ENCODE assay signal across 29 mouse cellular contexts in the genomic region with DNA sequence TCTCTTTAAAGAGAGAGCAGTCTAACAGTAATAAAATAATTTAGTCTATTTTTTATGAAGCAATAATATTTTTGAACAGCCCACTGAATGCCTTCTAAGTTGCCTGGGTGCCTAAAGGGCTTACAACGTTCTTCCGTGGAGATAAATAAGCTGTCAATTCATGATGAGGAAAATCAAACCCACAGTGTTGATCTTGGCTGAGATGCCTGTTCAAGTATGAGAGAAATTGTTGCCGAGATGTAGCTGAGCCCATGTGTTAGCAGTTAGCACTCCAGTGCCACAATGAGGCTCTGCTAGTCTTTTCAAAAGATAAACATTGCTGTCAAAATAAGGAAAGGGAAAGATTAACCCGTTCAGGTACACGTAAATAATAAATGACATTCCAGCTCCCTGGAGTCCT.
DNase-seq lines count a peak whose midpoint lies in the region; ATAC-seq and TF ChIP-seq lines count a peak whose summit lies in the region.
"Had no signal": no experiment of that assay in that cellular context is flagged by ENCODE, and none has a peak within 500 bp of the region (broad histone marks: within the 10 kb centered on the region; RNA-seq: fewer than 3 reads in every experiment).

No protein-coding gene starts in this region.

- H3K4me1 ChIP-seq in heart, embryonic 12.5 days (replicated peaks): peaks cover 12% of the 10 kb centered on the region; the same call in 1 of the 2 replicates
- H3K4me1 ChIP-seq in limb, embryonic 14.5 days (ENCODE audit: control insufficient read depth, insufficient read depth, low read length): peaks cover 21% of the 10 kb centered on the region
- H3K4me1 ChIP-seq in limb, embryonic 10.5 days: peaks cover 22% of the 10 kb centered on the region
- peaks cover 16% of the 10 kb centered on the region; the same call in 1 of the 2 replicates for H3K4me1 ChIP-seq in embryonic facial prominence, embryonic 14.5 days (ENCODE audit: control insufficient read depth, insufficient read depth, low read length)

- no peak overlapping the region for H3K27ac ChIP-seq in heart, embryonic 12.5 days (ENCODE audit: poor library complexity, severe bottlenecking)
- H3K27ac ChIP-seq in limb, embryonic 14.5 days (replicated peaks; ENCODE audit: low read depth, low read length): no peak overlapping the region
- no peak overlapping the region for H3K27ac ChIP-seq in limb, embryonic 10.5 days
- H3K27ac ChIP-seq in embryonic facial prominence, embryonic 14.5 days (replicated peaks; ENCODE audit: low read depth, low read length): 0 out of 2 replicates have a peak overlapping the region, but pooled peaks have one; percentile 4
- H3K27ac ChIP-seq: forebrain, embryonic 10.5 days; left cerebral cortex, adult 2 months; liver, embryonic 14.5 days; midbrain, embryonic 10.5 days; midbrain, embryonic 15.5 days had no signal

- no peak for ATAC-seq in heart, embryonic 12.5 days (ENCODE audit: insufficient number of reproducible peaks, low FRiP score)
- 0 out of 2 replicates have a peak, but pooled peaks have one; percentile 50 for ATAC-seq in limb, embryonic 14.5 days (ENCODE audit: low FRiP score, low read depth)
- no peak for ATAC-seq in embryonic facial prominence, embryonic 14.5 days (ENCODE audit: low read depth)
- ATAC-seq: forebrain, postnatal 0 days; intestine, postnatal 0 days; midbrain, embryonic 15.5 days had no signal

- no peak for TF ChIP-seq POLR2A in limb, embryonic 14.5 days (IDR thresholded peaks at IDR 0.05; ENCODE audit: borderline replicate concordance, extremely low read depth, insufficient read depth, insufficient read length)

- peak; percentile 83 for DNase-seq in heart, adult 11 months
- DNase-seq in limb, embryonic 14.5 days (ENCODE audit: low spot score): no peak
- DNase-seq in limb, embryonic 10.5 days (ENCODE audit: low spot score): no peak
- peak; percentile 71 for DNase-seq in embryonic facial prominence, embryonic 14.5 days (ENCODE audit: low spot score)
- DNase-seq in Muller cell, postnatal 12 days (ENCODE audit: inconsistent ontology term): no peak
- DNase-seq in lung, postnatal 25 days (ENCODE audit: low spot score): no peak
- DNase-seq: adrenal gland, postnatal 10 days; B cell, adult 2 months; cerebellum, adult 8-10 months; cerebellum, postnatal 25 days; forebrain, postnatal 0 days; heart, postnatal 14 days; kidney, postnatal 10 days; left cerebral cortex, postnatal 4 days; liver; lung, adult 2 months; lung, postnatal 10 days; retina, postnatal 1 day; right cerebral cortex, postnatal 14 days; thymus, postnatal 4 days had no signal

- H3K4me3 ChIP-seq in heart, embryonic 12.5 days: no peak overlapping the region
- no peak overlapping the region for H3K4me3 ChIP-seq in limb, embryonic 14.5 days (replicated peaks; ENCODE audit: low read length)
- no peak overlapping the region for H3K4me3 ChIP-seq in limb, embryonic 10.5 days
- no peak overlapping the region for H3K4me3 ChIP-seq in embryonic facial prominence, embryonic 14.5 days (ENCODE audit: low read depth, low read length)
- H3K4me3 ChIP-seq: forebrain, embryonic 10.5 days; hindbrain, embryonic 12.5 days; left cerebral cortex, adult 2 months; midbrain, embryonic 10.5 days; midbrain, embryonic 15.5 days; neural tube, embryonic 15.5 days had no signal

- H3K9ac ChIP-seq in heart, embryonic 12.5 days: no peak overlapping the region
- no peak overlapping the region for H3K9ac ChIP-seq in limb, embryonic 14.5 days (ENCODE audit: low read depth, low read length, severe bottlenecking)
- no peak overlapping the region for H3K9ac ChIP-seq in embryonic facial prominence, embryonic 14.5 days (ENCODE audit: low read depth, low read length)
- H3K9ac ChIP-seq: forebrain, postnatal 0 days; hindbrain, embryonic 12.5 days; liver, embryonic 14.5 days; midbrain, embryonic 15.5 days; neural tube, embryonic 15.5 days had no signal

- H3K27me3 ChIP-seq in heart, embryonic 12.5 days (replicated peaks): 0 out of 2 replicates have a peak, but pooled peaks cover 9% of the 10 kb centered on the region
- no peaks in the 10 kb centered on the region for H3K27me3 ChIP-seq in limb, embryonic 14.5 days (ENCODE audit: control insufficient read depth, insufficient read depth, low read length)
- peaks cover 32% of the 10 kb centered on the region for H3K27me3 ChIP-seq in limb, embryonic 10.5 days (ENCODE audit: low read depth, poor library complexity, severe bottlenecking)
- 0 out of 2 replicates have a peak, but pooled peaks cover 10% of the 10 kb centered on the region for H3K27me3 ChIP-seq in embryonic facial prominence, embryonic 14.5 days (replicated peaks; ENCODE audit: control insufficient read depth, insufficient read depth, low read length)
- H3K27me3 ChIP-seq: hindbrain, embryonic 12.5 days; midbrain, embryonic 15.5 days; neural tube, embryonic 15.5 days had no signal

- 39% methylated on average over 5 of the region's 5 CpGs for WGBS in heart, embryonic 12.5 days
- WGBS in limb, embryonic 14.5 days: 30% methylated on average over 5 of the region's 5 CpGs
- WGBS in limb, embryonic 10.5 days: 47% methylated on average over 5 of the region's 5 CpGs
- WGBS in embryonic facial prominence, embryonic 14.5 days: 20% methylated on average over 5 of the region's 5 CpGs

- no peak overlapping the region for H3K4me2 ChIP-seq in heart, embryonic 12.5 days
- no peak overlapping the region for H3K4me2 ChIP-seq in limb, embryonic 14.5 days (replicated peaks; ENCODE audit: low read depth, low read length, severe bottlenecking)
- H3K4me2 ChIP-seq in embryonic facial prominence, embryonic 14.5 days (ENCODE audit: low read depth, low read length): no peak overlapping the region
- H3K4me2 ChIP-seq: hindbrain, embryonic 12.5 days; midbrain, embryonic 15.5 days; neural tube, embryonic 15.5 days had no signal

- H3K36me3 ChIP-seq in heart, embryonic 12.5 days: no peaks in the 10 kb centered on the region
- H3K36me3 ChIP-seq in limb, embryonic 14.5 days (ENCODE audit: control insufficient read depth, insufficient read depth, low read length): no peaks in the 10 kb centered on the region
- H3K36me3 ChIP-seq in limb, embryonic 10.5 days: no peaks in the 10 kb centered on the region
- H3K36me3 ChIP-seq in embryonic facial prominence, embryonic 14.5 days (ENCODE audit: control insufficient read depth, insufficient read depth, low read length): no peaks in the 10 kb centered on the region
- H3K36me3 ChIP-seq: forebrain, embryonic 10.5 days; hindbrain, embryonic 12.5 days; midbrain, embryonic 10.5 days; midbrain, embryonic 15.5 days; neural tube, embryonic 15.5 days had no signal

- no peaks in the 10 kb centered on the region for H3K9me3 ChIP-seq in heart, embryonic 12.5 days (replicated peaks)
- H3K9me3 ChIP-seq in limb, embryonic 14.5 days (ENCODE audit: control insufficient read depth, low read length): no peaks in the 10 kb centered on the region
- H3K9me3 ChIP-seq in limb, embryonic 10.5 days (replicated peaks): no peaks in the 10 kb centered on the region
- no peaks in the 10 kb centered on the region for H3K9me3 ChIP-seq in embryonic facial prominence, embryonic 14.5 days (ENCODE audit: control insufficient read depth, low read length)
- H3K9me3 ChIP-seq: forebrain, embryonic 10.5 days; hindbrain, embryonic 12.5 days; midbrain, embryonic 10.5 days; midbrain, embryonic 15.5 days; neural tube, embryonic 15.5 days had no signal

Comparison
In these comparisons a context has a peak if more than half of its experiments do, and no peak if none do; other contexts are left out.
1. DNase-seq: peak in heart, adult 11 months (single experiment) and embryonic facial prominence, embryonic 14.5 days (single experiment); none in limb, embryonic 14.5 days (single experiment), limb, embryonic 10.5 days (single experiment), Muller cell, postnatal 12 days (single experiment) and lung, postnatal 25 days (single experiment).